Mouse (Mus musculus) heart, postnatal 36 days (tissue): ENCODE results near the gene Gna13. TPM values are rescaled to one million over a fixed set of nuclear protein-coding genes. Genes with fewer than 3 reads are reported as not detected.
"Not testable (repeated sequence)": the region's sequence is repeated elsewhere in the genome, so short reads cannot be mapped to it uniquely, and the experiment has no call there.

Experiments used
- DNase-seq, 2 experiments: peaks; one replicate each; pipeline ENCODE4 v3.0.0; 2021 to 2022
- intact Hi-C: fragments of 180-260 bp; cut with DNase I; formaldehyde crosslinking; loops from one replicate; pipeline ENCODE4 v1.15.1; 2025
- total RNA-seq, 2 experiments: library from RNA; stranded (reverse); gene quantifications; 2 replicates each; pipeline ENCODE4 v1.2.3; 2021

Gene Gna13
- total RNA-seq: 10 to 100 TPM; 33.7 to 34.2 TPM

GRCm38 (mm10) chr11:109362463-109363190 lies at the start of gene Gna13:
Gna13 (plus strand) TSS chr11:109362831.
- peak; percentile 91 to 94 for DNase-seq
- intact Hi-C loops: loop anchor here (1.0 to 10.0 kb wide), 3 partner anchors 32 to 438 kb away; partner anchors contain the start of genes Amz2 and Axin2

GRCm38 (mm10) chr11:109316921-109317320 lies 45.7 kb upstream of the Gna13 start:
- intact Hi-C loops: loop anchor here (2.0 to 5.0 kb wide), 2 partner anchors 268 to 545 kb away; no protein-coding TSS in a partner anchor
- DNase-seq: peak; percentile 37 to 39

DNA sequence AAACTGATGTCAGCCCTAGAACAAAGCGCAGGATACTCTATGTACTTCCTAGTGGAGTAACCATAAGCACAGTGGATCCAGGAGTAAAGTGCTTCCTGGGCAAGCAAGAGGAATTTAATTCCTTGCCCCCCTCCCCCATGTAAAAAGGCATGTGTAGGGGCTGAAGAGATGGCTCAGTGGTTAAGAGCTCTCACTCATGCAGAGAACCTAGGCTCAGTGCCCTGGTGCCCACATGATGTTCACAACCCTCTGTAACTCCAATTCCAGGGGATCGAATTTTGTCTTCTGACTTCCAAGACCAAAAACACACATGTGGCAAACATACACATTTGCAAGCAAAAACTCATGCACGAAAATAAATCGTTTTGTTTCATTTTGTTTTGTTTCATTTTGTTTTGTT lies 43.2 kb upstream of the Gna13 start:
- no peak for DNase-seq
- intact Hi-C loops: loop anchor here (5.0 kb wide), 1 partner anchor 543 kb away; no protein-coding TSS in a partner anchor

- intact Hi-C loops: loop anchor here (5.0 kb wide), 1 partner anchor 542 kb away; no protein-coding TSS in a partner anchor
Observed at GRCm38 (mm10) chr11:109319946-109320345, 42.7 kb upstream of the Gna13 start.

GRCm38 (mm10) chr11:109320361-109320933 lies 42.2 kb upstream of the Gna13 start:
- no peak for DNase-seq
- intact Hi-C loops: no loop called here

More at GRCm38 (mm10) chr11:109319946-109320345, 42.7 kb upstream of the Gna13 start:
- DNase-seq: no peak

- no peak for DNase-seq
- intact Hi-C loops: loop anchor here (5.0 kb wide), 1 partner anchor 79 kb away; no protein-coding TSS in a partner anchor
Observed at GRCm38 (mm10) chr11:109326270-109326669, 36.4 kb upstream of the Gna13 start.

- intact Hi-C loops: loop anchor here (5.0 kb wide), 1 partner anchor 80 kb away; no protein-coding TSS in a partner anchor
- DNase-seq: no peak
Observed at GRCm38 (mm10) chr11:109327381-109327780, 35.2 kb upstream of the Gna13 start.

GRCm38 (mm10) chr11:109327952-109328351 lies 34.7 kb upstream of the Gna13 start:
- intact Hi-C loops: loop anchor here (5.0 kb wide), 1 partner anchor 81 kb away; no protein-coding TSS in a partner anchor
- no peak for DNase-seq

- intact Hi-C loops: loop anchor here (5.0 kb wide), 1 partner anchor 82 kb away; no protein-coding TSS in a partner anchor
- DNase-seq: no peak
Observed at GRCm38 (mm10) chr11:109329331-109329730, 33.3 kb upstream of the Gna13 start.

DNA sequence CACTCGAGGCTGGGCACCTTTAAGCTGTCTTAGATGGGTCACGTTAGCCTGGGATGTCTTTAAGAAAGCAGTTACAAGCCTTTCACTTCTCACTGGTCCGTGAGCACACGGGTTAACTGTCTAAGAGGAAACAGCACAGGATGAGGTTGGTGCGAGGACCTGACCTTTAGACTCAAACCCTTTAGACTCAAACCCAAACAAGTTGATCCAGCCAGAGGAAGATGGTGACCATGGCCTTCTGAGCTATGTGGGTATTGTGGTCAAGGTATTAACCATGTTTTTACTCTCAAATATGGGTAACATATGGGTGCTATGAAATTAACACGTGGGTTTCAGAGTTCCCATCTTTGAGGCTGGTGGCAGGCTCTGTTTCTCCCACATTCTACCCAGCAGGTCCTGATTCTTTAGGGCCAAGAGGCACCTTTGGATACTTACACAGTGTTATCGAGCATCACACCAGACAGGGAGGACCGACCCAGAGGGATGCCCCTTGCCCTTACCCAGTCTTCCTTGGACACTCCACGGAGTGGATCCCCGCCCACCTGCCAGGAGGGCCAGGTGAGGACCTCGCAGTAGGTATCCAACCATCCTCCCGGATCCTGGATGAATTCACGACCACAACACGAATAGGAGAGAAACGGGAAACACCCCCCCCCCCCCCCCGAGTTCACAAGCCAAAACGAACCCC lies 31.8 kb upstream of the Gna13 start:
- intact Hi-C loops: loop anchor here (1.0 to 10.0 kb wide), 5 partner anchors 32 to 531 kb away; partner anchors contain the start of genes Amz2, Gna13 and Wipi1
- DNase-seq: no peak

- peak; percentile 90 to 95 for DNase-seq
Observed at GRCm38 (mm10) chr11:109331424-109331824, 31.2 kb upstream of the Gna13 start.

DNA sequence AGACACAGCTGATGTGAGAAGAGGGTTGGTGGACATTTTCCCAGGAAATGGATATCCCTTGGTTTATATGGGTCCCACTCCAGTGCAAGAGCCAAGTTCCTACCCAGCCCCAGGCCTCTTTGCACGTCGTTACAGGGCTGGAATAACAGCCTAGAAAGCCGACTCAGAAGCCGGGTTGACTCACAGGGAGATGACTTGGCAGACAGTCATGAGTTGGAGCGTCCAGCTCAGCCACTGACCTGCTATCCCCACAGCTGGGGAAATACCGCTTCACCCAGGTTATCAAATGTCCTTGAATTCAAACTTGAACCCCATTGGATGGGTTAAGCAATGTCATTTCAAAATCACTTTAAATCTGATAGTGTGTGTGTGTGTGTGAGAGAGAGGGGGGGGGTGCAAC lies 29.9 kb upstream of the Gna13 start:
- DNase-seq: no peak
- intact Hi-C loops: loop anchor here (5.0 to 10.0 kb wide), 3 partner anchors 255 to 530 kb away; partner anchors contain the start of gene Wipi1

More at GRCm38 (mm10) chr11:109331424-109331824, 31.2 kb upstream of the Gna13 start:
- intact Hi-C loops: loop anchor here (1.0 to 10.0 kb wide), 5 partner anchors 31 to 531 kb away; partner anchors contain the start of genes Amz2, Gna13 and Wipi1

GRCm38 (mm10) chr11:109334773-109335172 lies 27.9 kb upstream of the Gna13 start:
- intact Hi-C loops: loop anchor here (5.0 to 10.0 kb wide), 3 partner anchors 253 to 528 kb away; partner anchors contain the start of gene Wipi1
- DNase-seq: no peak

DNA sequence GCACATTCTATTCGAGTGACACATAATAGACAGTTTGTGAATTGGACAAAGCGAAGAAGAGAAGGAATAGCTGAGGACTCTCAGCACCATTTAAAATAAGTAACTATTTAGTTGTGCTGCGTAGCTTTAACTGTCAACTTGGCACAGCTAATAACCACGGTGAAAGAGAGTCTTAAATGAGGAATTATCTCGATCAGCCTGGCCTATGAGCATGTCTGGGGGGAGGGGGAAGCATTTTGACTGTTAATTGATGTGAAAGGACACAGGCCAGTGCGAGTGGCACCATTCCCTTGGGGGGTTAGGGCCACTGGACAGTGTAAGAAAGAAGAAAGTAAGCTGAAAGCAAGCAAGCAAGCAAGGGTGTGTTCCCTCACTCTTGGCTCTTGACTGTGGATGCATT lies 26.7 kb upstream of the Gna13 start:
- intact Hi-C loops: loop anchor here (10.0 kb wide), 1 partner anchor 279 kb away; the partner anchor contains the start of gene Wipi1
- no peak for DNase-seq

GRCm38 (mm10) chr11:109339155-109339938 lies 23.3 kb upstream of the Gna13 start:
- intact Hi-C loops: loop anchor here (10.0 kb wide), 1 partner anchor 275 kb away; the partner anchor contains the start of gene Wipi1
- no peak for DNase-seq

DNA sequence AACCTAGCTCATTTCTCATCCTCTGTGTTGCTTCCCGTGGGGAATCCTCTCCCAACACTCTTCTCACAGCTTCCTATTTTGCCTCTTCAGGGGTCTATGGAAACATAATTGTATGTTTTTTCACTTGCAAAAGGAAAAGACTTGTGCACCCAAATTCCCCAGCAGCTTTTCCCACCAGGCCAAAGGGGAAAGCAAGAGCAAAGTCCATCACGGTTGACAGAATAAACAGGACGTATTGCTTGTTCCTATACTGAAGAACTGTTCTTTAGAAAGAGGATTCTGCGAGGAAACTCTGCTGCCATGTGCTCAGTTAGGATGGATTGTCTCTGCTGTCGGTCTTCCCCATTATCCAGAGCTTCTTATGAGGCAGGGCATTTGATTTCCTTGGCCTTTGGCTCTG lies 22.1 kb upstream of the Gna13 start:
- DNase-seq: no peak

DNA sequence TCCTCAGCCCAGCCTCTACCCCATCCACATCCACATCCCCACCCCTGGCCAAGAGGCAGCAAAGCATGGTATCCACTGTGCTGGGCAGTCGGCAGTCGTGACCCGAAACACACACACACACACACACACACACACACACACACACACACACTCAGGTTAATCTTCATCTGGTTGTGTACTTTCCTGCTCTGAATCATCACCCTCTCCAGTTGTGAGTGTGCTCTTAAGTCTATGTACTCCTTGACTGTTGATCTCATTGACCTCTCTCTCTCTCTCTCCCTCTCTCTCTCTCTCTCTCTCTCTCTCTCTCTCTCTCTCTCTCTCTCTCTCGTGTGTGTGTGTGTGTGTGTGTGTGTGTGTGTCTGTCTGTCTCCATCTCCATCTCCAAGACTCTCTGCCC lies 20.0 kb upstream of the Gna13 start:
- intact Hi-C loops, DNase-seq: not testable (repeated sequence)

More for the DNA sequence above, 22.1 kb upstream of the Gna13 start:
- intact Hi-C loops: no loop called here

DNA sequence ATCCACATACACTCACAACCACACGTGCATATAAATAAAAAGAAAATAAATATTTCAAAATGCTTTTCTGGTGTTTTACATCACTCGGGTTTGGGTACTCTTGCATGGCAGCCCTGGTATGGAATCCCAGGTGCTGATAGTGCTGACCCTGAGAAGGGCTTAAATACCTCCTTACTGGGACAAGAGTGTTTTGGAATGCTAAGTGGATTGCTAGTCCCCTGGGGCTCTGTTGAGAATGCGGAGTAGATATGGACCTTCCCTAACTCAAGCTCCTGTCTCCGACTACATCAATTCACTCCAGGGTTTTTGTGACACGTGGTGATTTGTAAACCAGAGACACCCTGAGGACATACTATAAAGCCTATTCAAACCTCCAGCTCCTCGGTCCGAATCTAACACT lies 19.1 kb upstream of the Gna13 start:
- intact Hi-C loops: no loop called here
- DNase-seq: no peak

DNA sequence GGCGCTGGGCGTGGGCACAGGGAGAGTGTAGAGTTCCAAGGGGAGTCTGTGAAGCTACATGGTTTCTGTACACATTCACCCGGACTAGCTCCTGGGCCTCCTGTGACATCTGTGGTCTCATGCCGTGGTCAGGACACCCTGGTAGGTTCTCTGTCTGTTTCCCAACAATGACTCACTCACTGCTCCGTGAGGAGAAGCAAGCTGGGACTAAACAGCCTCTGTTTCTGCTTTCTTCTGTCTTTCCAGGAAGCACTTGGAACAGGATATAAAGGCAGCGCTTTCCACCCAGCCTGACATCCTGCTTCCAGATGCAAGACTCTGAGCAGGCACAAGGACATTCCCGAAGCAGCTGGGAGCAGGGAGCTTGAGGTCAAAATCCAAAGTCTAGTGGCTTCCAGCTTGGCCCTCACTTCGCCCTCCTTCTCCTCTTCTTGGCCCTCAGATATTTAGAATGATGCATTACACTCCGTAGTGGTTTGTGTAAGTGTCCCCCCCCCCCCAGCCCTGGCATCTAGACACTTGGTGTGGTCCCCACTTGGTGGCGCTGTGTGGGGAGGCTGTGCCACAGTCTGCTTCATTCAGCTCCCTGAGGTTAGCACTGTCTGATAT lies 18.5 kb upstream of the Gna13 start:
- DNase-seq: peak; percentile 63 to 70

More for the DNA sequence above, 18.5 kb upstream of the Gna13 start:
- intact Hi-C loops: no loop called here
